In the genomic region with DNA sequence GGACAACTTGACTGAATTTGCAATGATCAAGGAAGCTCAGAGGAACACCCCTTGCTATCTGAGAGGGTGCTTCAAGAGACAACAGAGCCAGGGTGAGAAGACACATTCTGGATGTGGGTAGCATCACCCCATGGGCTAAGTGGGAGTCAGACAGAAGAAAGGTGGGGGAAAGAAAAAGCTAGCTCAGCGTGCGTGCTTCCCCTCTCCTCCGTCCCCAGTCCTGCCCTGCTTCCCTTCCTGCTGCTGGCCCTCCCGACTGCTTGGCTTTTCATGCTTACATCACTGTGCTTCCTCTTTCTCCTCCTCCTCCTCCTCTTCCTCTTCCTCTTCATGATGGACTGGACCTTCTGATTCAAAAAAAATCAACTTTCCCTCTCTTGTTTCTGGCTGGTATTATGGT, we compare ENCODE assay signal across 11 mouse cellular contexts. TPM values are rescaled to one million over a fixed set of nuclear protein-coding genes. Genes with fewer than 3 reads are reported as not detected.
DNase-seq lines count a peak whose midpoint lies in the region; ATAC-seq and TF ChIP-seq lines count a peak whose summit lies in the region.
"Had no signal": no experiment of that assay in that cellular context is flagged by ENCODE, and none has a peak within 500 bp of the region (broad histone marks: within the 10 kb centered on the region; RNA-seq: fewer than 3 reads in every experiment).

No protein-coding gene starts in this region.

- dilution Hi-C loops in CH12.LX (cut with MboI; ENCODE audit: extremely low pct_ligation_motif_present, extremely low pct_unique_long_range_greater_than_20kb, low sequenced_read_pairs): no loop called here

- H3K9me3 ChIP-seq in CH12.LX (replicated peaks; ENCODE audit: low read length): peaks cover 3% of the 10 kb centered on the region
- H3K9me3 ChIP-seq in embryonic facial prominence, embryonic 10.5 days: no peaks in the 10 kb centered on the region
- 0 out of 2 replicates have a peak, but pooled peaks cover 2% of the 10 kb centered on the region for H3K9me3 ChIP-seq in hindbrain, embryonic 16.5 days (ENCODE audit: control insufficient read depth, low read length)
- H3K9me3 ChIP-seq: midbrain, embryonic 13.5 days had no signal

- no peak for TF ChIP-seq EP300 in CH12.LX (IDR thresholded peaks at IDR 0.05; ENCODE audit: low read length)

- H3K4me2 ChIP-seq in CH12.LX (ENCODE audit: insufficient read depth, low read depth, poor library complexity, severe bottlenecking): peak overlapping the region; percentile 89
- no peak overlapping the region for H3K4me2 ChIP-seq in hindbrain, embryonic 16.5 days (ENCODE audit: low read length)
- H3K4me2 ChIP-seq: lung, embryonic 14.5 days; midbrain, embryonic 13.5 days had no signal

- no peak for TF ChIP-seq POLR2A in kidney, adult 2 months (IDR thresholded peaks at IDR 0.05; ENCODE audit: low read depth, low read length)
- peak; percentile 16; the same call in 1 of the 2 replicates for TF ChIP-seq POLR2A in CH12.LX (IDR thresholded peaks at IDR 0.05; ENCODE audit: low read depth, low read length)

- H3K36me3 ChIP-seq in kidney, adult 2 months (ENCODE audit: control insufficient read depth, insufficient read depth, low read length): no peaks in the 10 kb centered on the region
- H3K36me3 ChIP-seq in CH12.LX (replicated peaks in 1 of 2; ENCODE audit: control insufficient read depth in 1 of 2, insufficient read depth in 1 of 2, low read length in 1 of 2): peaks cover 0 to 19% of the 10 kb centered on the region in 2 experiments
- H3K36me3 ChIP-seq in embryonic facial prominence, embryonic 10.5 days (replicated peaks): peaks cover 45% of the 10 kb centered on the region
- H3K36me3 ChIP-seq in hindbrain, embryonic 16.5 days (ENCODE audit: control insufficient read depth, insufficient read depth, low read length): no peaks in the 10 kb centered on the region

- H3K9ac ChIP-seq in CH12.LX (ENCODE audit: insufficient read depth, low read depth): peak overlapping the region; percentile 5; the same call in 1 of the 2 replicates
- no peak overlapping the region for H3K9ac ChIP-seq in hindbrain, embryonic 16.5 days (ENCODE audit: low read depth, low read length)
- H3K9ac ChIP-seq: lung, embryonic 14.5 days; midbrain, embryonic 13.5 days had no signal

- TF ChIP-seq CTCF in kidney, adult 2 months (conservative IDR thresholded peaks at IDR 0.05; ENCODE audit: insufficient read depth, insufficient read length, low read depth, low read length): no peak
- TF ChIP-seq CTCF in CH12.LX (conservative IDR thresholded peaks at IDR 0.05 in 1 of 2, IDR thresholded peaks at IDR 0.05 in 1 of 2; ENCODE audit: low read depth in 2 of 2, low read length in 2 of 2): no peak

- 77% methylated on average over 4 of the region's 4 CpGs for WGBS in kidney, adult 2 months
- 88% methylated on average over 4 of the region's 4 CpGs for whole genome bisulfite sequencing in embryonic facial prominence, embryonic 10.5 days
- WGBS in hindbrain, embryonic 16.5 days: 83% methylated on average over 4 of the region's 4 CpGs

- 0 out of 2 replicates have a peak overlapping the region, but pooled peaks have one; percentile 22 for H3K27ac ChIP-seq in kidney, adult 2 months (ENCODE audit: insufficient read depth, low read depth, low read length)
- peak overlapping the region; percentile 61 for H3K27ac ChIP-seq in CH12.LX (ENCODE audit: insufficient read depth, low read depth)
- no peak overlapping the region for H3K27ac ChIP-seq in embryonic facial prominence, embryonic 10.5 days (replicated peaks)
- no peak overlapping the region for H3K27ac ChIP-seq in hindbrain, embryonic 16.5 days (ENCODE audit: low read depth, low read length)
- H3K27ac ChIP-seq: midbrain, embryonic 13.5 days had no signal

- no peaks in the 10 kb centered on the region for H3K79me2 ChIP-seq in CH12.LX (replicated peaks; ENCODE audit: control insufficient read depth, extremely low read depth, insufficient read depth, poor library complexity, severe bottlenecking)

- peaks cover 3% of the 10 kb centered on the region; the same call in 1 of the 2 replicates for H3K4me1 ChIP-seq in kidney, adult 2 months (ENCODE audit: control insufficient read depth, insufficient read depth, low read length)
- peaks cover 8 to 26% of the 10 kb centered on the region in 2 experiments for H3K4me1 ChIP-seq in CH12.LX (ENCODE audit: control insufficient read depth in 1 of 2, insufficient read depth in 2 of 2)
- H3K4me1 ChIP-seq in embryonic facial prominence, embryonic 10.5 days: no peaks in the 10 kb centered on the region
- no peaks in the 10 kb centered on the region for H3K4me1 ChIP-seq in hindbrain, embryonic 16.5 days (ENCODE audit: control insufficient read depth, insufficient read depth, low read depth, low read length)
- H3K4me1 ChIP-seq: midbrain, embryonic 13.5 days had no signal

- H3K4me3 ChIP-seq in kidney, adult 2 months (ENCODE audit: insufficient read depth, low read depth, low read length): no peak overlapping the region
- H3K4me3 ChIP-seq in CH12.LX (replicated peaks in 1 of 3; ENCODE audit: low read depth in 2 of 3, low read length in 2 of 3, poor library complexity in 1 of 3): peak overlapping the region in 2 of 3 experiments; percentile 17 to 19
- H3K4me3 ChIP-seq in embryonic facial prominence, embryonic 10.5 days: no peak overlapping the region
- H3K4me3 ChIP-seq in hindbrain, embryonic 16.5 days (ENCODE audit: low read length): no peak overlapping the region
- H3K4me3 ChIP-seq: midbrain, embryonic 13.5 days had no signal

- H3K27me3 ChIP-seq in kidney, adult 2 months (replicated peaks; ENCODE audit: control insufficient read depth, insufficient read depth, low read length): no peaks in the 10 kb centered on the region
- H3K27me3 ChIP-seq in CH12.LX (replicated peaks): no peaks in the 10 kb centered on the region
- H3K27me3 ChIP-seq in embryonic facial prominence, embryonic 10.5 days (replicated peaks; ENCODE audit: low read depth, poor library complexity, severe bottlenecking): no peaks in the 10 kb centered on the region
- H3K27me3 ChIP-seq in hindbrain, embryonic 16.5 days (replicated peaks; ENCODE audit: control insufficient read depth, insufficient read depth, low read length): no peaks in the 10 kb centered on the region
- H3K27me3 ChIP-seq: midbrain, embryonic 13.5 days had no signal

- in situ Hi-C loops in CH12.LX (cut with MboI; ENCODE audit: low pct_ligation_motif_present, low pct_unique_long_range_greater_than_20kb, low sequenced_read_pairs): no loop called here

- peak; percentile 57 to 72 for ATAC-seq in hematopoietic stem cell, adult 5-6 weeks (replicated peaks in 1 of 2; ENCODE audit: insufficient read depth in 1 of 2, low FRiP score in 2 of 2, low TSS enrichment in 1 of 2, low read depth in 1 of 2, poor library complexity in 2 of 2, severe bottlenecking in 2 of 2)
- no peak for ATAC-seq in hindbrain, embryonic 16.5 days
- ATAC-seq: midbrain, embryonic 13.5 days had no signal

- TF ChIP-seq RAD21 in CH12.LX (IDR thresholded peaks at IDR 0.05; ENCODE audit: low read depth, low read length): no peak

- no peak for DNase-seq in kidney, adult 2 months
- no peak for DNase-seq in kidney, adult 8-10 months
- peak; percentile 42 for DNase-seq in CH12.LX (ENCODE audit: extremely low read depth)
- DNase-seq in natural killer cell, adult 2 months (ENCODE audit: low spot score in 2 of 2): peak; percentile 37 to 44
- no peak for DNase-seq in embryonic facial prominence, embryonic 10.5 days (ENCODE audit: low spot score)
- DNase-seq in lung, postnatal 25 days (ENCODE audit: low spot score): no peak
- DNase-seq: adrenal gland, adult 8-10 months; lung, embryonic 14.5 days had no signal

TF ChIP-seq in CH12.LX, 34 proteins besides CTCF, POLR2A, EP300 and RAD21:
- TF ChIP-seq IRF4 (IDR thresholded peaks at IDR 0.05; ENCODE audit: low read depth, low read length): no peak
- no peak for TF ChIP-seq MAX (IDR thresholded peaks at IDR 0.05; ENCODE audit: low read length)
- TF ChIP-seq BHLHE40 (IDR thresholded peaks at IDR 0.05; ENCODE audit: low read depth, low read length): no peak
- TF ChIP-seq UBTF (IDR thresholded peaks at IDR 0.05; ENCODE audit: low read depth, low read length): no peak
- TF ChIP-seq RCOR1 (conservative IDR thresholded peaks at IDR 0.05; ENCODE audit: low read depth, low read length): no peak

RNA-seq across cellular contexts. Expression of a gene that starts 33.1 kb away (rescaled TPM):
- polyA plus RNA-seq in kidney, adult 2 months (2012; rRNA removed): 20.1 and 26.2 TPM in 2 replicates
- total RNA-seq in CH12.LX (2012; rRNA removed) (21.4 and 24.4 TPM in 2 replicates), CH12.LX (2014; rRNA removed) (23.6 and 26.3 TPM in 2 replicates)
- polyA plus RNA-seq in CH12.LX (2012; ENCODE audit: insufficient read length, low read depth): 30.6 and 36.7 TPM in 2 replicates
- 35.1 and 43.2 TPM in 2 replicates for total RNA-seq in hematopoietic stem cell, adult 5-6 weeks (2017)
- 61.0 and 67.3 TPM in 2 replicates for polyA plus RNA-seq in embryonic facial prominence, embryonic 10.5 days (2016; fragmentation: Nextera tagmentation; extraction: Ambion mirVana)
- polyA plus RNA-seq in hindbrain, embryonic 16.5 days (2015; fragmentation: Nextera tagmentation; extraction: Ambion mirVana): 102 and 105 TPM in 2 replicates

Comparison
In these comparisons a context has a peak if more than half of its experiments do, and no peak if none do; other contexts are left out.
1. DNase-seq: peak in CH12.LX (single experiment) and natural killer cell, adult 2 months (2 of 2); none in kidney, adult 2 months (single experiment), kidney, adult 8-10 months (0 of 2), embryonic facial prominence, embryonic 10.5 days (single experiment) and lung, postnatal 25 days (single experiment).
2. H3K27ac ChIP-seq: peak in kidney, adult 2 months (single experiment) and CH12.LX (single experiment); none in embryonic facial prominence, embryonic 10.5 days (single experiment) and hindbrain, embryonic 16.5 days (single experiment).
3. H3K4me3 ChIP-seq: peak in CH12.LX (2 of 3); none in kidney, adult 2 months (single experiment), embryonic facial prominence, embryonic 10.5 days (single experiment) and hindbrain, embryonic 16.5 days (single experiment).